13 mouse cellular contexts compared by ENCODE assay signal in genomic region chr15:19153682-19154081, GRCm38 (mm10).
"Had no signal": no experiment of that assay in that cellular context is flagged by ENCODE, and none has a peak within 500 bp of the region (broad histone marks: within the 10 kb centered on the region; RNA-seq: fewer than 3 reads in every experiment).

No protein-coding gene starts in this region.

- H3K9ac ChIP-seq: kidney, embryonic 15.5 days; midbrain, embryonic 15.5 days; neural tube, embryonic 12.5 days had no signal

- H3K27ac ChIP-seq: kidney, embryonic 15.5 days; limb, embryonic 10.5 days; midbrain, embryonic 15.5 days; neural tube, embryonic 12.5 days had no signal

- DNase-seq: kidney, adult 2 months; layer of hippocampus, adult 9-11 months; lung, postnatal 36 days; retina, postnatal 1 day; right cerebral cortex, postnatal 4 days; spleen, adult 18-20 months; thymus, adult 2 months; thymus, postnatal 25 days had no signal

- H3K36me3 ChIP-seq: kidney, embryonic 15.5 days; limb, embryonic 10.5 days; midbrain, embryonic 15.5 days; neural tube, embryonic 12.5 days had no signal

- H3K4me2 ChIP-seq: kidney, embryonic 15.5 days; liver, embryonic 11.5 days; midbrain, embryonic 15.5 days; neural tube, embryonic 12.5 days had no signal

- H3K9me3 ChIP-seq: kidney, embryonic 15.5 days; limb, embryonic 10.5 days; midbrain, embryonic 15.5 days; neural tube, embryonic 12.5 days had no signal

- ATAC-seq: midbrain, embryonic 15.5 days had no signal

- H3K4me1 ChIP-seq: kidney, embryonic 15.5 days; limb, embryonic 10.5 days; midbrain, embryonic 15.5 days; neural tube, embryonic 12.5 days had no signal

- H3K27me3 ChIP-seq: kidney, embryonic 15.5 days; midbrain, embryonic 15.5 days; neural tube, embryonic 12.5 days had no signal

- H3K4me3 ChIP-seq: kidney, embryonic 15.5 days; limb, embryonic 10.5 days; midbrain, embryonic 15.5 days; neural tube, embryonic 12.5 days had no signal
